Mouse (Mus musculus): ENCODE measurements around the gene Sorcs3. TPM values are rescaled to one million over a fixed set of nuclear protein-coding genes. Genes with fewer than 3 reads are reported as not detected.

The Sorcs3 gene
- polyA plus RNA-seq, 1 experiment from 2014 or later = 5.3 TPM

- no peaks in the 10 kb centered on the region for H3K9me3 ChIP-seq (replicated peaks; ENCODE audit: control insufficient read depth, low read length)
- ATAC-seq (no peak), DNase-seq (ENCODE audit: low spot score) (no peak)
- H3K4me1 ChIP-seq (ENCODE audit: control insufficient read depth, insufficient read depth, low read length) = no peaks in the 10 kb centered on the region
- H3K27me3 ChIP-seq (replicated peaks; ENCODE audit: control insufficient read depth, insufficient read depth, low read length) = no peaks in the 10 kb centered on the region
- H3K4me2 ChIP-seq (ENCODE audit: low read length) = no peak overlapping the region
- H3K9ac ChIP-seq (ENCODE audit: low read length) = no peak overlapping the region
- 80% methylated on average over 9 of the region's 9 CpGs for WGBS
- H3K4me3 ChIP-seq (ENCODE audit: low read depth, low read length) = no peak overlapping the region
- no peak overlapping the region for H3K27ac ChIP-seq (ENCODE audit: low read depth, low read length)
- H3K36me3 ChIP-seq (ENCODE audit: control insufficient read depth, insufficient read depth, low read length) = no peaks in the 10 kb centered on the region
These were observed 549.3 kb downstream of the Sorcs3 start for GRCm38 (mm10) chr19:48755156-48755555.

GRCm38 (mm10) chr19:48756831-48757230 is 551.0 kb downstream of the Sorcs3 start:
- H3K4me2 ChIP-seq (ENCODE audit: low read length) = no peak overlapping the region
- H3K27me3 ChIP-seq (replicated peaks; ENCODE audit: control insufficient read depth, insufficient read depth, low read length) = no peaks in the 10 kb centered on the region
- no peaks in the 10 kb centered on the region for H3K9me3 ChIP-seq (replicated peaks; ENCODE audit: control insufficient read depth, low read length)
- no peak for DNase-seq (ENCODE audit: low spot score)
- no peak overlapping the region for H3K4me3 ChIP-seq (ENCODE audit: low read depth, low read length)
- no peaks in the 10 kb centered on the region for H3K36me3 ChIP-seq (ENCODE audit: control insufficient read depth, insufficient read depth, low read length)
- H3K27ac ChIP-seq (ENCODE audit: low read depth, low read length) = no peak overlapping the region
- H3K9ac ChIP-seq (ENCODE audit: low read length) = no peak overlapping the region
- ATAC-seq = no peak
- WGBS = 50% methylated on average over 6 of the region's 6 CpGs
- no peaks in the 10 kb centered on the region for H3K4me1 ChIP-seq (ENCODE audit: control insufficient read depth, insufficient read depth, low read length)

- 95% methylated on average over 2 of the region's 2 CpGs for WGBS
- Histone ChIP-seq H3K27ac (ENCODE audit: low read depth, low read length) (no peak overlapping the region), H3K9me3 (replicated peaks; ENCODE audit: control insufficient read depth, low read length) (no peaks in the 10 kb centered on the region), H3K9ac (ENCODE audit: low read length) (no peak overlapping the region), H3K4me2 (ENCODE audit: low read length) (no peak overlapping the region), H3K36me3 (ENCODE audit: control insufficient read depth, insufficient read depth, low read length) (no peaks in the 10 kb centered on the region), H3K4me3 (ENCODE audit: low read depth, low read length) (no peak overlapping the region), H3K27me3 (replicated peaks; ENCODE audit: control insufficient read depth, insufficient read depth, low read length) (no peaks in the 10 kb centered on the region), H3K4me1 (ENCODE audit: control insufficient read depth, insufficient read depth, low read length) (no peaks in the 10 kb centered on the region)
- no peak for DNase-seq (ENCODE audit: low spot score)
- ATAC-seq = no peak
These were observed 560.7 kb downstream of the Sorcs3 start for GRCm38 (mm10) chr19:48766524-48766923.

- peaks cover 1% of the 10 kb centered on the region; the same call in 1 of the 2 replicates for H3K9me3 ChIP-seq (replicated peaks; ENCODE audit: control insufficient read depth, low read length)
These were observed 565.7 kb downstream of the Sorcs3 start for GRCm38 (mm10) chr19:48771565-48771964.

GRCm38 (mm10) chr19:48779095-48779765 is 573.4 kb downstream of the Sorcs3 start:
- Histone ChIP-seq H3K27me3 (replicated peaks; ENCODE audit: control insufficient read depth, insufficient read depth, low read length) (no peaks in the 10 kb centered on the region), H3K36me3 (ENCODE audit: control insufficient read depth, insufficient read depth, low read length) (no peaks in the 10 kb centered on the region), H3K4me1 (ENCODE audit: control insufficient read depth, insufficient read depth, low read length) (0 out of 2 replicates have a peak, but pooled peaks cover 2% of the 10 kb centered on the region), H3K4me2 (ENCODE audit: low read length) (no peak overlapping the region), H3K9ac (ENCODE audit: low read length) (no peak overlapping the region), H3K4me3 (ENCODE audit: low read depth, low read length) (no peak overlapping the region), H3K9me3 (replicated peaks; ENCODE audit: control insufficient read depth, low read length) (peaks cover 5% of the 10 kb centered on the region; the same call in 1 of the 2 replicates), H3K27ac (ENCODE audit: low read depth, low read length) (no peak overlapping the region)
- ATAC-seq (no peak), DNase-seq (ENCODE audit: low spot score) (no peak)
- 91% methylated on average over 3 of the region's 3 CpGs for WGBS

More at GRCm38 (mm10) chr19:48771565-48771964, 565.7 kb downstream of the Sorcs3 start:
- Histone ChIP-seq H3K36me3 (ENCODE audit: control insufficient read depth, insufficient read depth, low read length) (no peaks in the 10 kb centered on the region), H3K9ac (ENCODE audit: low read length) (no peak overlapping the region), H3K4me1 (ENCODE audit: control insufficient read depth, insufficient read depth, low read length) (no peaks in the 10 kb centered on the region), H3K27me3 (replicated peaks; ENCODE audit: control insufficient read depth, insufficient read depth, low read length) (no peaks in the 10 kb centered on the region), H3K4me2 (ENCODE audit: low read length) (no peak overlapping the region), H3K27ac (ENCODE audit: low read depth, low read length) (no peak overlapping the region), H3K4me3 (ENCODE audit: low read depth, low read length) (no peak overlapping the region)
- ATAC-seq = no peak
- DNase-seq (ENCODE audit: low spot score) = no peak
- WGBS = 47% methylated on average over 2 of the region's 2 CpGs

- Histone ChIP-seq H3K9ac (ENCODE audit: low read length) (no peak overlapping the region), H3K4me2 (ENCODE audit: low read length) (no peak overlapping the region), H3K4me1 (ENCODE audit: control insufficient read depth, insufficient read depth, low read length) (0 out of 2 replicates have a peak, but pooled peaks cover 2% of the 10 kb centered on the region), H3K4me3 (ENCODE audit: low read depth, low read length) (no peak overlapping the region), H3K27me3 (replicated peaks; ENCODE audit: control insufficient read depth, insufficient read depth, low read length) (no peaks in the 10 kb centered on the region), H3K36me3 (ENCODE audit: control insufficient read depth, insufficient read depth, low read length) (no peaks in the 10 kb centered on the region), H3K27ac (ENCODE audit: low read depth, low read length) (no peak overlapping the region), H3K9me3 (replicated peaks; ENCODE audit: control insufficient read depth, low read length) (peaks cover 5% of the 10 kb centered on the region; the same call in 1 of the 2 replicates)
- no peak for ATAC-seq
- no peak for DNase-seq (ENCODE audit: low spot score)
- 89% methylated on average over 2 of the region's 2 CpGs for WGBS
These were observed 575.0 kb downstream of the Sorcs3 start for GRCm38 (mm10) chr19:48780813-48781212.

- Histone ChIP-seq H3K9me3 (replicated peaks; ENCODE audit: control insufficient read depth, low read length) (no peaks in the 10 kb centered on the region), H3K36me3 (ENCODE audit: control insufficient read depth, insufficient read depth, low read length) (no peaks in the 10 kb centered on the region), H3K4me3 (ENCODE audit: low read depth, low read length) (no peak overlapping the region), H3K27ac (ENCODE audit: low read depth, low read length) (no peak overlapping the region), H3K4me2 (ENCODE audit: low read length) (no peak overlapping the region), H3K9ac (ENCODE audit: low read length) (no peak overlapping the region), H3K27me3 (replicated peaks; ENCODE audit: control insufficient read depth, insufficient read depth, low read length) (no peaks in the 10 kb centered on the region), H3K4me1 (ENCODE audit: control insufficient read depth, insufficient read depth, low read length) (0 out of 2 replicates have a peak, but pooled peaks cover 2% of the 10 kb centered on the region)
- DNase-seq (ENCODE audit: low spot score) (peak; percentile 40), ATAC-seq (no peak)
- 6% methylated on average over 7 of the region's 7 CpGs for WGBS
These were observed 576.3 kb downstream of the Sorcs3 start for GRCm38 (mm10) chr19:48782024-48782721.

GRCm38 (mm10) chr19:48787269-48787668 is 581.4 kb downstream of the Sorcs3 start:
- no peak overlapping the region for H3K9ac ChIP-seq (ENCODE audit: low read length)
- WGBS = 90% methylated on average over 4 of the region's 4 CpGs
- H3K27ac ChIP-seq (ENCODE audit: low read depth, low read length) = no peak overlapping the region
- no peak overlapping the region for H3K4me3 ChIP-seq (ENCODE audit: low read depth, low read length)
- DNase-seq (ENCODE audit: low spot score) = no peak
- ATAC-seq = no peak
- 0 out of 2 replicates have a peak, but pooled peaks cover 2% of the 10 kb centered on the region for H3K4me1 ChIP-seq (ENCODE audit: control insufficient read depth, insufficient read depth, low read length)
- H3K4me2 ChIP-seq (ENCODE audit: low read length) = no peak overlapping the region
- no peaks in the 10 kb centered on the region for H3K27me3 ChIP-seq (replicated peaks; ENCODE audit: control insufficient read depth, insufficient read depth, low read length)
- H3K36me3 ChIP-seq (ENCODE audit: control insufficient read depth, insufficient read depth, low read length) = no peaks in the 10 kb centered on the region
- H3K9me3 ChIP-seq (replicated peaks; ENCODE audit: control insufficient read depth, low read length) = no peaks in the 10 kb centered on the region

GRCm38 (mm10) chr19:48804546-48804945 is 598.7 kb downstream of the Sorcs3 start:
- ATAC-seq (no peak), DNase-seq (ENCODE audit: low spot score) (peak; percentile 40)
- Histone ChIP-seq H3K9me3 (replicated peaks; ENCODE audit: control insufficient read depth, low read length) (no peaks in the 10 kb centered on the region), H3K9ac (ENCODE audit: low read length) (no peak overlapping the region), H3K27ac (ENCODE audit: low read depth, low read length) (no peak overlapping the region), H3K4me3 (ENCODE audit: low read depth, low read length) (no peak overlapping the region), H3K4me2 (ENCODE audit: low read length) (no peak overlapping the region), H3K27me3 (replicated peaks; ENCODE audit: control insufficient read depth, insufficient read depth, low read length) (no peaks in the 10 kb centered on the region), H3K36me3 (ENCODE audit: control insufficient read depth, insufficient read depth, low read length) (no peaks in the 10 kb centered on the region), H3K4me1 (ENCODE audit: control insufficient read depth, insufficient read depth, low read length) (0 out of 2 replicates have a peak, but pooled peaks cover 5% of the 10 kb centered on the region)
- 8% methylated on average over 6 of the region's 6 CpGs for WGBS
